Mouse (Mus musculus) gastrocnemius, postnatal 14 days (tissue): ENCODE data around the gene Ormdl3. TPM values are rescaled to one million over a fixed set of nuclear protein-coding genes. Genes with fewer than 3 reads are reported as not detected.
"Not testable (repeated sequence)": the region's sequence is repeated elsewhere in the genome, so short reads cannot be mapped to it uniquely, and the experiment has no call there.

ENCODE experiments used
- DNase-seq: peaks from one replicate; pipeline ENCODE4 v3.0.0; 2021; ENCODE audit warnings: mixed read lengths
- intact Hi-C: fragments of 180-260 bp; cut with DNase I; formaldehyde crosslinking; loops from one replicate; pipeline ENCODE4 v1.15.1; 2025; ENCODE audit warnings: low total_unique reads
- long read RNA-seq, 2 experiments: library from polyadenylated mRNA; stranded (forward); transcript quantifications; one replicate each; pipeline ENCODE4 v2.0.0; 2021
- total RNA-seq, 2 experiments: library from RNA; stranded (reverse); gene quantifications; 2 replicates each; pipeline ENCODE4 v1.2.3; 2021

The Ormdl3 gene
- 10 to 100 TPM; 18.3 to 18.7 TPM for total RNA-seq
- long read RNA-seq, experiment 1, transcript Ormdl3-201 (4 exons, 2,184 nt): major isoform, 12 of 13 reads
- long read RNA-seq, experiment 1, partial matches to known transcripts: 1 of 13 reads
- long read RNA-seq, experiment 1, other reads (novel, unspliced or antisense): 0 of 13 reads
- long read RNA-seq, experiment 2, transcript Ormdl3-201 (4 exons, 2,184 nt): major isoform, 11 of 13 reads
- long read RNA-seq, experiment 2, partial matches to known transcripts: 0 of 13 reads
- long read RNA-seq, experiment 2, other reads (novel, unspliced or antisense): 2 of 13 reads

DNA sequence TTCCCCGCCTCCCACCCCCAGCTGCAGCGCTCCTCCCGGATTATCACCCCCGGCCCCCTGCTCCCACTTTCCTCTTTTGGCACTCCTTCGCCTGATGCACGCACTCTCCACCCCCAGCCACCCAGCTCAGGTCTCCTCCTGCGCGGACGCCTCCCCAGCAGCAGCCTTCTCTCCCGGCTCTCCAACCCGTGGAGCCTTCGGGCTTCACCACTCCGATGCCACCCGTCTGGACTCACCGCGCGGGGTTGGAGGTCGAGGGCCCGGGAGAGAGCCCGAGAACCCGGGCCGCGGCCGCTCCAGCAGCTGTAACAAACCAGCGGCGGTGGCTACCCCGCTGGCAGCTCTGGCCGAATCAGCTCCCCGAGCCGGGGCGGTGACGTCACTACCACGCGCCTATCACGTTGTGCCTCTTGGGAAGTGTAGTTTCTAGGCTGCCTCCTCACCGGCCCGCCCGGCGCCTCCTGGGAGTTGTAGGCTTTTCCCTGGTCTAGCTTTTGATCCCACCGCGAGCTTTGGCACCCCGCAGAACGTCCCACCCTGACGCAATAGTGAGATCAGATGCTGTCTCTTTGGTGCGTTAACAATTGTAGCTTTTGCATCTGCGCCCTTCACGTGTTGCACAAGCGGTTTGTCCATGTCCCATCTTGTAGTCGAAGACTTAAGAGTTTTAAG lies at the start of gene Ormdl3:
Gene Ormdl3, minus strand, starts transcription at position 477 of the 672 bp plus-strand sequence.
- intact Hi-C loops: no loop called here
- DNase-seq: peak; percentile 99

DNA sequence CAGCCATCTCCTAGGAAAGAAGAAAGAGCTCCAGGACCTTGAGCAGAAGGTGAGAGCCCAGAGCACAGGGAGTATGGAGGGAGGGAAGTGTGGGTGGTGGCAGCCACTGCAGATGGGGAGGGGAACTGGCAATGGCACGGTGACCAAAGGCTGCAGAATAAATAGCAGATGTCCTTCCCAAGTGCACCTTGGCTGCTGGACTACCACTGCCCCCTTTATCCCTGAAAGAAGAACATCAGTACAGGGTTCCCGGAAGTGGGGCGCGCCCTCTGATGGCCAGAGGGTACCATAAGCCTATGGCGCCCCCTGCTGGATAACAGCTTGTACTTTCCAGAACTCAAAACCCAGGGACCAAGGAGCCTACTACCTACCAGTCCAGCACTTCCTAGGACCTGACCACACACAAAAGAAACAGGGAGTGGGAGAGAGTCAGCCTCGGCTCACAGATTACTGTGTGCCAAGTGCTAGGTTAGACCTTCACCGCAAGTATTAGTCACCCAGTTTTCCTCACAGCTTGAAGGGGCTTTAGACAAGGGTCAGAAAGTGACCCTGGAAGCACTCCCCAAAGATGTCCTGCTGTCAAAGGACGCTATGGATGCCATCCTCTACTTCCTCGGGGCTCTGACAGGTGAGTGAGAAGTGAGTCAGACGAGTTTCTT lies 48.3 kb upstream of the Ormdl3 start:
- intact Hi-C loops, DNase-seq: not testable (repeated sequence)

DNA sequence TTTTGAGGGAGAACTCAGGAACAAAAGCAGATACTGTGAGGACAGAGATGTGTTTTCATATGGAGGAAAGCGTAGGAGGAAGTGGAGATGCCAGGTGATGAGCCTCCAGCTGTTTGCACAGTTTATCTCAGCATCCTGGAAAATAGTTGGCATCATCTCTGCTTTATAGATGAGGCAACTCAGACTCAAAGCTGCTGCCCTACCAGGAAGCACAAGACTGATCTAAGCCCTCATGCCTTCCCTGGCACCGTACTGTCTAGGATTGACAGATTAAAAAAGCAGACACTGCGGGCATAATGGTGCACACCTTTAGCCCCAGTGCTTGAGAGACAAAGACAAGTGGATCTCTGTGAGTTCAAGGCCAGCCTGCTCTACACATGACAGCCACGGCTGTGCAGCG lies 43.5 kb upstream of the Ormdl3 start:
- DNase-seq: no peak
- intact Hi-C loops: no loop called here

DNA sequence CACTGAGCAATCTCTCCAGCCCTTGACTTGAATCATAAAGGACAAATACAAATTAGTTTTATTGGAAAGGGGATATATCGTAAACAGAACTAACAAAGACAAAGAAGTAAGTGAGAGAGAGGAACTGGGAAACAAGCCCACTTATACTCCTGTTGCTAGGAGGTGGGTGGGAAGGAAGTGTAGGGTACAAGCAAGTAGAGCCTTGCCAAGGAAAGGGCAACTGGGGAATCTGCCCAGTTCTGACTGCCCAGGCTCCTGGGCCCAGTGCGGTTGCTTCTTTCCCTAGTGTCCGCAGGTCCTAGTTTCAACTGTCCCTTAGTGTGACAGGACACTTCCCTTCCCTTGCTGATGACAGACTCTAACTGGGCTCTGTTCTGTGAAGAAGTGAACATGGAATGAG lies 41.5 kb upstream of the Ormdl3 start:
- DNase-seq: no peak
- intact Hi-C loops: no loop called here

DNA sequence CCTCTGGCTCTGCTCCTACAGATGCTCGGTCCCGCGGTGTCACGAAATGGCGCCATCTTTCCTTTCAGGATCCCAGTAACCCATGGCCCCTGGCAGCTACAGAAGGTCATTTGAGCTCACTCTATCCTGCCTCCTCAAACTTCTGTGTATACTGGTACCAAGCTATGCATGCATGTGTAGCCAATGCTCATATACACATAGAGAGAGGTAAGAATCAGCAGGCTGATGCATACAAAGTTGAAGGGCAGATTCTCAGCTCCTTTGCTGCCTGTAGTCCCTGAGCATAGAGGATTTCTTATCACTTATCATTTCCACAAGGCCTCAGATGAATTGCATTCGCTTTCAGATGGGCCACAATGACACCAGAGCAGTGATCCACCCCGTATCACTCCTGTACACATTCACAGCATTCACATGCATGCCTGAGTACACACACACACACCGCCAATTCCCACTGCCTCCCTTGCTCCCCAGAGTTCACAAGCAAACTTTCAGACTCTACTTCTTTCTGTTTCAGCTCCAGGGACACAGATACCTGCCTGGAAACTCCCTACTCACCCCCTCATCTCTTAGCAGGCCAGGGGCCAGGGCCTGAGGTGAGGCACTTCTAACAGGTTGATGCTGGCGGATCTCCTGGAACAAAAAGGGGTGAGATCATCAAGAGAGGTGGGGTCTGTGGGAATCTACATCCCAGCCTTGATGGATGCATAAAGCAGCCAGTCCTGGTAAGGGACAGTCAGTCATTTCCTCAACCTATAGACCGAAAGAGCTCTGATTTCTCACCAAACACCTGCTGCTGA lies 38.6 kb upstream of the Ormdl3 start, which contains the start of the genes Gm12355 and Gsdma3:
Gene Gm12355, minus strand, starts transcription at position 51 of the 800 bp plus-strand sequence.
Gene Gsdma3, plus strand, starts transcription at position 750 of the 800 bp plus-strand sequence.
- intact Hi-C loops: no loop called here
- no peak for DNase-seq

DNA sequence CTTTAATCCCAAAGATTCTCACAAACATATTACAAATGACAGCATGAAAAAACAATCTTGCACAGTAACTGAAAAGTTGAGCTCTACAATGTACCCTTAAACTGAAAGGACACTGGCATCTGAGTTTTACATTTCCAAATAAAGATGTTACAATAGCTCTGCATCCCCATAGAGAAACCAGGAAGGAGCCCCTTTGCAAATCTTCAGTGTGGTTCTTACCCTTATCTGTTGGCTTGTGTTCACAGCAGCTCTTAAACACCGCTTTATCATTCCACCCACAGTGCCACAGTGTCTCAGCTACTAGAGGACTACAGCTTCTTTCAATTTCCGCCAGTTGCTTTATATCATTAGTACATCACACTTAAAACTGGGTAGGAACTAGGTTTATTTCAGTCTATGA lies 37.2 kb upstream of the Ormdl3 start:
- intact Hi-C loops, DNase-seq: not testable (repeated sequence)

DNA sequence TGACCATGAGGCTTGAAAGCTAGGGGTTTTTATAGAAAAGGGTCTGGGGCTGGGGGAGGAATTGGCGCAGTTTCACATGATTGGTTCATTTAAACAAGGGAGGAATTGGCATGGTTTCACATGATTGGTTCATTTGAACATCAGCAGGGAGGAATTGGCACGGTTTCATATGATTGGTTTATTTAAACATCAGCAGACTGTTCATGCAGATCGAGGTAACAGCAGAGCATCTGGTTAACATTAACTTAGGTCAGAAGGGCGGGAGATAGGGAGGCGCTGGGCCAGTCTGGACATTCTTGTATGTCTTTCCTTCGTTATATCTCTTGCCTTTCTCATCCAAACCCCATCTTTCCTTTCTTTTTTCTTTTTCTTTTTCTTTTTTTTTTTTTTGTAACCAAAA lies 36.8 kb upstream of the Ormdl3 start:
- DNase-seq, intact Hi-C loops: not testable (repeated sequence)

DNA sequence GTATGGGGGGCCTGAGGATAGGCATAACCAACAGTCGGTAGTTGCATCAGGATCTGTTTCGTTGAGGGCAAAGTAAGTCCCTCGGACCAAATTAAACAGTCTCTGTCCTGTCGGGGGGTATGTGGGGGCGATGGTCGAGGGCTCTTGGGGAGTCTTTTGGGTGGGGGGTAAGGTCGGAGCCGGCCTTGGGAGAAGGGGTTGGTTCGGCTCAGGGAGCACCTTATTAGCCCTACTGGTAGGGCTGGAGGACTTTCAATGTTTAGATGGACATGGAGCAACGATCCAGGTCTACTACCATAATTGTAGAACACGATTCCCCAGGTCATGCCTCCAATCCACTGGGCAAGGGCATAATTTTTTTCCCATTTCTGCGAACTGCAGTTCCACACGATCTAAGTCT lies 33.6 kb upstream of the Ormdl3 start:
- no peak for DNase-seq
- intact Hi-C loops: no loop called here

DNA sequence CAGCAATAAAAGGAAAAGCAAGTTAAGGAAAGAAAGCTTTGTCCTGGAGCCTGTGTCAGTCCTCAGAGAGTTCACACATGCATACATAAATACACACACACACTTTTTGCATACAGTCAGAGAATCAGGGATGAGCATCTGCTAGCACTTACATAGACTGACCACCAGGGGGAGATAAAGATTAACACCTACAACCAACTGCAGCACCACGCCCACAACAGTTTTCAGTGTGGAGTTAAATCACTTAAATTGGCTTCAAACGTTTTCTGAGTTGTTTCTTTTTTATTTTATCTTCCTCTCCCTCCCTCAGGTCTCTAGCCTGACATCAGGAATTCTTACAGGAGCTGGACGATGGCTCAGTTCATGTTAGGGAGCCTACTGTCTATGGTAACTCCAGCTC lies 19.6 kb upstream of the Ormdl3 start:
- DNase-seq: no peak

DNA sequence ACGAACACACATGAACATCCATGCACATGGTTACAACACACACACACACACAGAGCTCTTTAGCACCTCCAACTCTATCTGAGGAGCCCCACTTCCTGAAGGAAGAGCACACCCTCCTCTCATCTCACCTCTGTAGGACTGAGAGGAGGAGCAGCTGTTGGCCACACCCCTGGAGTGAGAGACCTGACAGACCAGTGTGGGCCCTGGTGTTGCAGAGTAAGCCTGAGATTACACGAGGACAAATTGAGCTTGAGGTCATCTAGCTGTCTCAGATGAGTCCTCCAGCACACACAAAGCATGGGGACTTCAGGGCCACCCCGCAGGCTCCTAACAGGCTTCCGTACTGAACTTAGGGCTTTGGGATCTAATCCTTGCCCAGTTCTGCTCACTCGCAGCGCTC lies 17.7 kb upstream of the Ormdl3 start:
- not testable (repeated sequence) for DNase-seq
- intact Hi-C loops: loop anchor here (10.0 kb wide), 1 partner anchor 50 kb away; no protein-coding TSS in a partner anchor

More for the DNA sequence above, 19.6 kb upstream of the Ormdl3 start:
- intact Hi-C loops: loop anchor here (10.0 kb wide), 1 partner anchor 48 kb away; no protein-coding TSS in a partner anchor

DNA sequence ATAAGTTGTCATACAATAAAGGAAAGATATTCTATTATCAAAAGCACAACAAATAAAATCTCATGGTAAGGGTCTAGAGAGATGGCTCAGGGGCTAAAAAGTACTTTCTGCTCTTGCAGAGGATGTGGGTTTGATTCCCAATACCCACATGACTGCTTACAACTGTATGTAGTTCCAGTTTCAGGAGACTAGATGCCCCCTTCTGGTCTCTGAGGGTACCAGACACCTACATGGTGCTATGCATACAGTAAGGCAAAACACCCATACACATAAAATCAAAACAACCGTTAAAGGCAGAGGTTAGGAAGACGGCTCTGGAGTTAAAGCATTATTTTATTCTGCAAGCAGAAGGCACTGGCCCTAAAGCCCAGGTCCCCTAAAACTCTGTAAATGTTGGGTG lies 16.8 kb upstream of the Ormdl3 start:
- no peak for DNase-seq
- intact Hi-C loops: loop anchor here (10.0 kb wide), 1 partner anchor 51 kb away; no protein-coding TSS in a partner anchor

DNA sequence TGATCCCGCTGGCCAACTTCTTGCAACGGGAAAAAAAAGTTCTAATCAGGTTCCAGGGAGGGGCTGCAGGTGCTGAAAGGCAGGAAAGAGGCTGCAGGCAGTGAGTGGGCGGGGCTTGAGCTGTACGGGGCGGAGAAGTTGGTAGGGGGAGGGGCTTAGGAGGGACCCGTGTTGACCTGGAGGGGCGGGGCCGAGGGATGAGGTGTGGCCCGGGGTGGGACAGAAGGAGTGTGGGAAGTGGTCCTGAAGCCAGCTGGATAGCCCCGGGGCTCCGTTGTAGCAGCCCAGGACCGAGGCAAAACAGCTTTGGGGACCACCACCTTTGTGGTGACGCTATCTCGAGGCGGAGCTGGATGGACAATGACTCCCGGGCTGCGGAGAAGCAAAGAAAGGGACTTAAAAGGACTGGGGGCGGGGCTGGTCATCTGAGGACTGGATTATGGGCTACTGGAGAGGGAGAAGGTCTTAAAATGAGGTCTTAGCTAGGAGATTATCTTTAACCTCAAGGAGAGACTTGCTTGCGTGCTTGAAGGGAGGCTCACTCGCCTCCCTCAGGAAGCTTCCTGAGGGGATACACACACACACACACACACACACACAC lies 15.0 kb upstream of the Ormdl3 start:
- DNase-seq: no peak
- intact Hi-C loops: loop anchor here (10.0 kb wide), 1 partner anchor 53 kb away; no protein-coding TSS in a partner anchor

DNA sequence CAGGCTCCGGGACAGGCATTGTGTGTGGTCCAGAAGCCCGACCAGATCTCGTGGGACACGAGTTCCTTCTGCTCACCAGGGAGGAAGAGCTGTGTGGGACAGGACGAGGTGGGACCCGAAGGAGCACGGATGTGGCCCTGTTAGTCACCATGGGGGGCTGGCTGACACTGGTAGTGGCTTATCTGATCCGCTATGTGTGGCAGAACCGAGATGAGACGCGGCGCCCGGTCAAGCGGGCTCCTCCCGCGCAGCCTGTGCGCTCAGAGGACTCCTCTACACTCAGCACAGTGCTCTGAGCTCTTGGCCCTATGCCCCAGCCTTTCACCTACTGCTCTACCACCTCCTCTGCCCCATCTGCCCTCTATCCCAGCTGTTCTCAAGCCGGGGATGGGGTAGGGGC lies 12.1 kb upstream of the Ormdl3 start:
- DNase-seq: no peak
- intact Hi-C loops: loop anchor here (5.0 kb wide), 1 partner anchor 47 kb away; the partner anchor contains the start of gene Zpbp2

DNA sequence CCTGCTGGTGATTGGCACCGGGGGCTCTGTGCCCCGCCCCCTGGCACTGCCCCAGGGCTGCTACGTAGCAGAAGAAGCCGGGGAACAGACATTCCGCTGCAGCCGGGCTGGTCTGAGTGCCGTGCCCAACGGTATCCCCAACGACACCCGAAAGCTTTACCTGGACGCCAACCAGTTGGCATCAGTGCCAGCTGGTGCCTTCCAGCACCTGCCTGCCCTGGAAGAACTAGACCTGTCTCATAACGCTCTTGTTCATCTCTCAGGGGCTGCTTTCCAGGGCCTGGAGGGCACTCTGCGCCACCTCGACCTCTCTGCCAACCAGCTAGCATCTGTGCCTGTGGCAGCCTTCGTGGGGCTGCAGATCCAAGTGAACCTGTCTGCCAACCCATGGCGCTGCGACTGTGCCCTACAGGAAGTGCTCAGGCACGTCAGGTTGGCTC lies 11.7 kb upstream of the Ormdl3 start:
- no peak for DNase-seq

DNA sequence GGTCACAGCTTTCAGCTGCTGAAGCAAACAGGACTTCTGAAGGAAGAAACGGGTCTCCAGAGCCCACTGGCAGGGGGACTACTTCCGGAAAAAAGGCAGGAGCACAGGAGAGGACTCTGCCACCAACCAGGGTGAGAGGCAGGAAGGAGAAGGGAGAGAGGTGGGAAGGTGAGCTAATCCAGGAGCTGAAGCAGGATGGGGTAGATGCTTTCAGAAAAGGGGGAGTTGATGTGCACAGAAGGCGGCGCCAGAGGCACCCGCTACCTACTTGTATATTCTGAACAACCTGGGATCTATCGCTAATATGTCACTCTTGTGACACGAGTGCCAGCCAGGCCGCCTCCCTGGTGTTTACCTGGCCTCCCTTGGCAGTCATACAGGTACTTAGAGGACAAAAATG lies 10.8 kb upstream of the Ormdl3 start, which contains the start of gene Lrrc3c:
Gene Lrrc3c, plus strand, starts transcription at position 301 of the 400 bp plus-strand sequence.
- DNase-seq: no peak
- intact Hi-C loops: loop anchor here (5.0 kb wide), 1 partner anchor 46 kb away; the partner anchor contains the start of gene Zpbp2

More for the DNA sequence above, 11.7 kb upstream of the Ormdl3 start:
- intact Hi-C loops: loop anchor here (5.0 kb wide), 1 partner anchor 47 kb away; the partner anchor contains the start of gene Zpbp2

DNA sequence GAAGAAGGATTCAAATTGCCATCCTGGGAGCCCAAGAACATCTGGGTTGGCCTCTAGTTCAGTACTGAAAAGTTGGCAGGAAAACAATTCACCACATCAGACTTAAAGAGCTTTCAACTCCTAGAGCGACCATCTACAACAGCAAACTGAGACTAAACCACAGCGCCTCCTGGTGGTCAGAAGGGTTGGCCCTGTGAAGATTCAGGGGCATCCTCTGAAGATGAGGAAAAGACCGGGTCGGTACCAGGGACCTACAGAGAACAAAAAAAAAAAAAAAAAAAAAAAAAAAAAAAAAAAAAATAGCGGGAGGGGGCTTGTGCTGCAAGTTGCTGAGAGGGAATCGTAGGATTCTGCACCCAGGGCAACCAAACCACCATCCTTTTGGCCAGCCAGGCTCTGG lies 10.2 kb upstream of the Ormdl3 start:
- peak; percentile 42 for DNase-seq
- intact Hi-C loops: loop anchor here (5.0 kb wide), 1 partner anchor 45 kb away; the partner anchor contains the start of gene Zpbp2

DNA sequence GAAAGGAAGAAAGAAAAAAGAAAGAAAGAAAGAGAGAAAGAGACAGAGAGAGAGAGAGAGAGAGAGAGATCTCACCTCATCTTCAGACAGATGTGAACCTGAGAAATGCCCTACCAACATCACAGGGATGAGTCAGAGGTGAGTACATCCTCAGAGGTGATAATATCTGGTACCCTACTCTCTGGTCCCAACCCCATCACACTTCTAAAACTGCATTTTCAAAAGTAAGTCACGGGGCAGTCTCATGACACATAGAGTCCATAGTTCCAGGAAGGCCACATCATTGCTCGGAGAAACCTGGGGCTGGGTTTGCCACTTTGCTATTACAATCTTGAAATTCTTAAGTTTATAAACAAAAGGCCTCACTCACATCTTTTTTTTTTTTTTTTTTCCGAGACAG lies 8.8 kb upstream of the Ormdl3 start:
- DNase-seq: no peak
- intact Hi-C loops: loop anchor here (5.0 kb wide), 1 partner anchor 44 kb away; the partner anchor contains the start of gene Zpbp2

DNA sequence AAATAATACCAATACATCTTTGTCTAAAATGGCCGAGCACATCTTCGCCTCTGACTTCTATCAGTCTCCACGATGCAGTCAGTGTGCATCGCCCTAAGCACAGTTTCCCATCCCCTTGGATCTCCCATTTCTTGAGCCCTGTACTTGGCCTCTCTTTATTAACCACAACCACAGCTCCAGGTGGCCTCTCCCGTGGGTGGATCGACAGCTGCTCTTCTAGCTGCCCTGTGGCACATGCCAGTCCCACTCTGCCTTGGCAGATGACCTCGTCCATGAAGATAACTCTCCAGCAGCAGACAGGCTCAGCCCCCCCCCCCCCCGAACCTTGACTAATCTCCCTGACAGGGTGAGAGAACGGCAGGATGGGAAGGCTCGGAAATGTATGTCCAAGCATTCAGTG lies 8.3 kb upstream of the Ormdl3 start:
- intact Hi-C loops: loop anchor here (5.0 kb wide), 1 partner anchor 43 kb away; the partner anchor contains the start of gene Zpbp2
- no peak for DNase-seq
